Mouse (Mus musculus) left cerebral cortex, postnatal 14 days (tissue): ENCODE measurements at regions not wholly inside any gene's neighbourhood (a gene's known extent, or its start where the extent isn't known, plus 50 kb on each side); places are given as distances from the start of the nearest gene placed in this dataset.

Experiments used
- DNase-seq, 2 experiments: peaks; one replicate each; pipeline ENCODE4 v3.0.0; 2021 to 2022; ENCODE audit warnings: low spot score in 2 of 2, mixed read lengths in 1 of 2
- intact Hi-C: fragments of 180-260 bp; cut with DNase I; formaldehyde crosslinking; loops from one replicate; pipeline ENCODE4 v1.15.1; 2025

DNA sequence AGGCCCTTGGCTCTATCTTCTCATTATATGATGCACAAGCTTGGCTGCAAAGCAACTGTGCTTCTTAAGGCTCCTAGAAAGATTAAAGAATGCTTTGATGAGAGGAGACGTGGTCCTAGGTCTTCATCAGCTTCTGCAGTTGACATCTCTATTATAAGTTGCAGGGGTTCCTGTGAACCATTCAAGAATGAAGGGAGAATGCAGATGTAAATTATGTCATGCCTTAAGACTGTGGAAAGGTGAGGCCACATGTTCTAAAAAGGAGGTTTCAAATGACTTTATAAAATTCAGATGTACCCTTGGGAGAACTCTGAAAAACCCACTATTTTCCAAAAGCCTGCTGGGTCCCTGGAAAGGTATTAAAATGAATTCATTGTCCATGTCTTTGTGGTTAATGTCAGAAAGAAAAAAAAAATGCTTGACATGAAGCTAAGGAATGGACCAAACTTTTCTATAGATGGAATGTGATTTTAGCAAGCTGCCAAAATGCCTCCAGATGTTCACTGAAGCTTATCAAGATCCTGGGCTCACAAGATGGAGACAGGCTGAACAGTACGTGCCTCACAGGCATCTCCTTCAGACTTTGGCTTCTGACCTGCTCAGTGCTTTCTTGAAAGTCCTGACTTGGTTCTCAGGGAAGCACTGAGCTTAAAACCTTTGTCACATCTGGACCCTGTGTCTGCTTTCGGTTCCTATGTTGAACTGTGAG, 483.8 kb upstream of the Kazn start:
- no peak for DNase-seq
- intact Hi-C loops: no loop called here

DNA sequence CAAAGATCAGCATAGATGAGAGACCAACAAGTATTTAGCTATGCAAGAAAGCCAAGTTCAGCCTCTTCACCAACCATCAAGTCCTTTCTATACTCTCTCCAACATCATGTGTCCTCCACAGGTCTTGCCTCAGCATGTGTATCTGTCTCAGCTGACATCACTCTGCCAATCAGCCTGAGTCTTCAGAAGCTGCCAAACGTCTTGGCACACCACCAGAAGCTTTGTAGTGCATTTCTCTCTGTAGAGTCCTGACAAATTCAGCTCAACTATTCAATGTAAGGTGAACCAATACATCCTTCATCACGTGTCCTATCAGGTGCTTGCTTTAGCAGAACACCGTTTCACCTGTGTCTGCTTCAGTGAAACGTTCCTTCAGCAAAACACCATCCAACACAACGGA, 462.4 kb upstream of the Kazn start:
- intact Hi-C loops: no loop called here

DNA sequence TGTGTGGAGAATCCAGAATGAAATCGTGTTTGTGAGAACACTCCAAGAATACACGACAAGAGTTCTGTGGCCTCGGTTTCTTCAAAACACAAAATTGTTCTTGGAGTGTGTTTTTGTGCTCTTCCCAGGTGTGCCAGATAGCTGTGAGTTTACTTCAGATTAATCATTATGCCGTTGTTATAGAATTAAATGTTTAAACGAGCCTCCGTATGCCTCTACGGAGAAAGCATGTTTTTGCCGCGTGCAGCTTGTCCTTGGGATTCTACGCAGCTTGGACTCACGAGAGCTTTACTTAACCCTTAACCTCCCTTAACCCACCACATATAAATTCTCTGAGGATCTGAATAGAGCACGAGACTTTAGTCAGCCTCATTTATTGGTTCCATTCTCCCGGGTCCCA, 455.7 kb upstream of the Kazn start:
- DNase-seq: no peak
- intact Hi-C loops: no loop called here

More for the DNA sequence above, 462.4 kb upstream of the Kazn start:
- no peak for DNase-seq

DNA sequence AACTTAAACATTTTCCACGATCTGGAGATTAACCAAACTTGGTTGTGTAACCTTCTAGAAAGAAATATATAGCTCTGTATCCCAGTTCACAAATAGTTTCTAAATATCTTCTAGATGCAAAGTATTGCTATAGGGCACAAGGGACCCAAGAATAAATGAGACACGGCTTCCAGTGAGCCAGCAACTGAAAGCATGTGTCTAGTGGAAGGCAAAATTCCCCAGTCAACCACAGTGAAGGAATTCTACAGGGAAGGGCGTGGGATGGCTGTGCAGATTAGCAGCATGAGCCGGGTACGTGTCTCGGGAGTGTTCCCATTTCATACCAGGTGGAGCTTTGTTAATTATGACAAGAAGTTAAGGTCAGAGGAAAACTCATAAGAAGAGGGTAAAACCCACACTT, 449.0 kb upstream of the Kazn start:
- intact Hi-C loops: no loop called here
- DNase-seq: no peak

DNA sequence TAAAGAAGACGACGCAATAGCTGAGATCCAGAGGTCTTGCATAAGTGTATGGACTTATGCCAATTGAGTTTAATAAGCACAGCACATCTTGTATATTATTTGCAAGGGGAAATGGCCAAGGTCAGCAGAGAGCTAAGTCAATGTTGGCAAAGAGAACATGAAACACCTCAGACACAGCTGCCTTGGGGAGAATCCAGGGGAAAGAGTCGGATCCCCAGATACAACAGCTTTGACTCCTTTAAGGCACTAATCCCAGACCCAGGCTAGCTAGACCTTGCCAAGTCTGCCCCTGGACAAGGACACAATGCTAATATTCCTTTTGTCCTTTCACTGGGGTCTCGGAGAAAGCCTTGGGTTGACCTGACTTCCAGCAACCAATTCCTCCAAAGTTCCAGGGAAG, 438.2 kb upstream of the Kazn start:
- DNase-seq: no peak
- intact Hi-C loops: no loop called here

DNA sequence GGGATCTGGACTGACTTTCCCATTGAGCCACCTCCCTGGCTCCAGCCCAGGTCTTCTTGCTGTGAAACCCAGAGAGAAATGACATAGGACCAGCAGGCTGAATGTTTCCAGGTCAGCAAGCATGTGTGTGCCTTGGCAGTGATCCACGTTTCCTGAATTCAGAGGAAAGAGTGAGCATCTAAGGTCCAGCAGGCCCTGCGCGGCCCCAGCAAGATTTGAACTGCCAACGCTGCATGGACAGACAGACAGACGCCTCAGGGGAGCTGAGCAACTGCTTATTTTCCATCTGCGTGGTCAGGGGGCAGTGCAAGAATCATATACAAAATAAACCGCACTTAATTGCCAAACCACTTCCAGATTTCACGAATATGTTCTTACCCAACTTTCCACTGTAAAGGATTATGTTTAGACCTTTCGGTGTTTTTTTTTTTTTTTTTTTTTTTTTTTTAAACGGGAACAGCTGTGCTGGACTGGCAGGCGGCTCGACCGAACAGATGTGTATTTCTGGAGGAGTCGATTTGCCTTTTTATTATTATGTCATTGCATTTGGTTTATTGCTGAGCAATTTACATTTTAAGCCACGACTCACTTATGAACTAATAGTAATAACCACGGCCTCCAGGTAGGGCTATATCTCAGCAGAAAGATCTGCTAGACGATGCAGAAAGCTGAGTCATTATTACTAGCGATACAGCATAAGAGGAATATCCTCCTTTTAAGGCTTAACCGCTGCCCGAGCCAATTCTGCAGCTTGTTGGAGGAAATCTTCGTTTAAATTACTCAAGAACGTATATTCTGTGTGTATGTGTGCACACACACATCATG, 435.7 kb upstream of the Kazn start:
- intact Hi-C loops: no loop called here
- no peak for DNase-seq

DNA sequence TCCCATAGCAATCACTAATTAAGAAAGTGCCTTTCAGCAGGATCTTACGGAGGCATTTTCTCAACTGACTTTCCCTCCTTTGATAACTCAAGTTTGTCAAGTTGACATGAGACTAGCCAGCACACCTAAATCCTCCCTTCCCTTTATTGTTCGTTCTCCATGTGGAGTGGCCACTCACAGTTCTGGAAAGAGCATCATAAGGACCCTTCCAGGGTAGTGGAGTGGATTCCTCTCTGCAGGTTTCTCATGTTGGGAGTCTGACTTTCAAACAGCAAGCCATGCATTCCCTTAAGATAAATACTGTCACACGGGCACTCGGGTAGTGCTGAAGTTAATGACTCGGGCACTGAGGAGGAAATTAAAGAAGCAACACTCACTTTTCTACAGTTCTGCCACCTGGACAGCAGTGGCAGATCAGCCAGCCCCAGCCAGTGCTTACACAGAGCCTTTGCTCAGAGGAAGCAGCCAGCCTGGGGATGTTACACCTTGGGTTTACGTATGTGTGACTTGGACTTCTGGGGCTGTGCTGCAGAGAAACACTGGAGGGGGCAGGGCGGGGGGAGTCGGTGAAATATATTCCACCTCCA, 432.8 kb upstream of the Kazn start:
- intact Hi-C loops: no loop called here
- no peak for DNase-seq

DNA sequence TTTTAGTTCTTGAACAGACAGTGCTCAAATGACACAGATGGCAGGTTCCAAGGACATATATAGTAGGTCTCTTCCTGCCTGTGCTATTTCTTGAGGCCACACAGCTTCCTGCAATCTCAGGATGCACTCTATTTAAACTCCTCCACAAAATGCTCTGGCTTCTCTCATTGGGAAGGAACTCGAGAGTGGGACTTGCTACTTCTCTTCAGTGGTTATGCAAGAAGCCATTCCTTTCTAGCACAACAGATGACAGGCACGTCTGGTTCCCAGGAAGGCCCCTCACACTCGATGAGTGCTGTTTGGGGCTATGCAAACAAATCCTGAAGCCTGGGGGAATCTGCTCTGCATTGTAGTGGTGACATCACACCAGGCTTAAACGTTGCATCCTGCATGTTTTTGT, 425.6 kb upstream of the Kazn start:
- intact Hi-C loops: no loop called here
- DNase-seq: peak; percentile 32 to 60

DNA sequence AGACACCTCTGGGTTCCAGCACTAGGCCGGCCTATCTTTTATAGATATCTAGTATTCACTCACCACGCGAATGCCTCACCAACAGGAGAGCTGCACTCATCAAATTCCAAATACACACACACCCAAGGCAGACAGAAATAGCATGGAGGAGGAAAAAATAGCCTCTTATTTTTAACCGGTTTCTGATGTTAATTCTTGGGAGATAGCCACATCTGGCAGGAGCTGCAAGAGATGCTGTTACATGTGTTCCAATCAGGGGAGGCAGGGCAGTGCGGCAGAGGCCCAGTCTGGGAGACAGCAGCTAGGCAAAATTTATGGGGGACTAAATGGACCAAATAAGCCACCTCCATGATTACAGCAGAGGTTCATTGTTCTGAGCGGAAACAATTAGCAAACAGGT, 419.0 kb upstream of the Kazn start:
- intact Hi-C loops: no loop called here
- DNase-seq: no peak

DNA sequence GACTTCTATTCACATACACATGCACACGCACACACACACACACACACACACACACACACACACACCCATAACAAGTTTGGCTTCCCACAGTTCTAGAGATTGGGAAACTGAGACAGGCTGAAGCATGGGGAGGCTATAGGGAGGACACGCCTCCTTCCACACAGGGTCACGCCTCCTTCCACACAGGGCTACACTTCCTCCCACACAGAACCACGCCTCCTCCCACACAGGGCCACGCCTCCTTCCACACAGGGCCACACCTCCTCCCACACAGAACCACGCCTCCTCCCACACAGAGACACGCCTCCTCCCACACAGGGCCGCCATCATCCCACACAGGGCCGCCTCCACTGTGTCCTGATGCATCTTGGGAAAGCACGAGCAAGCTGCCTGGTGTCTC, 401.9 kb upstream of the Kazn start:
- intact Hi-C loops: no loop called here
- DNase-seq: no peak

DNA sequence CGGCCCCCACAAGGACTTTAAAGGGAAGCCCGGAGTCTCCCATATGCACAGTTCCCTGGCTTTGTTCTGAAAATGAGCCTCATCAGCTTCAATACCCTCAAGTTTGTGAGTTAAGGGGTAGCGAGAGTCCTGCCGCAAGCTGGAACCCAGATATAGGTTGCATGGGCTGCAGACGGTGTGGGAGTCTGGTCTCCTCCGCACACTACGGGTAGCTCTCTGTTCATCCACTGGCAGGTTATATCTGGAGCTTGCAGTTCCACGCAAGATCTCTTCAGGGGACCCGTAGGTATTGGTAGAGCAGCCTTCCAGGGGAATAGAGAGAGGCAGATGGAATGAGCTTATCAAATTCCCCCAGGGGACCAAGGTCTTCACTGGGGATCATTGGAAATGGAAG, 400.1 kb upstream of the Kazn start:
- intact Hi-C loops: no loop called here
- DNase-seq: peak in 1 of 2 experiments; percentile 30

DNA sequence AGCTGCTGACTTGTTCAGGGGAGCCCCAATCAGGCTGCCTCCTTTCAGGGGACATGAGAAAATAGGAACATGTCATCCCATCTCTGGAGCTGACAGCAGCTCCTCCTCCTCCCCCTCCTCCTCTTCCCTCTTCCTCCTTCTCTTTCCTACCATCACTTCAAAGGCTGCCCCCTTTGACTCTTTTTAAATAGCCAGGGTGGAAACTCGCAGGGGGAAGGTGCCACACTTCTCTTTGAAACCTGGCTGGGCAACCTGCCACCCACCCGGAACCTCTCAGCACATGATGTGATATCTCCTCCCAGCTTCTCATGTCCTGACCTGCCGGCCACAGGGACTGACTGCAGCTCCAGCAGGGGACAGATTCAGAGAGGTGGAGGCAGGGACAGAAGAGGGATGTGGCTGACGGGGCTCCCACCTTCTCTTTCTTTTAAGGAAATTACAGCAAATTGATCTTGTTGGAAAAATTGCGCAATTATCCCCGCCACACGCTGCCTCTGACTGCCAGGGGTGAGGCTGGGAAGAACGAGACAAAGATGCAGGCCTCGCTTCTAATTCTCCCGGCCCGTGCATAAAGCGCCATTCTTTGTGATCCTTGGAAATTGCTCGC, 399.6 kb upstream of the Kazn start:
- intact Hi-C loops: no loop called here
- no peak for DNase-seq

DNA sequence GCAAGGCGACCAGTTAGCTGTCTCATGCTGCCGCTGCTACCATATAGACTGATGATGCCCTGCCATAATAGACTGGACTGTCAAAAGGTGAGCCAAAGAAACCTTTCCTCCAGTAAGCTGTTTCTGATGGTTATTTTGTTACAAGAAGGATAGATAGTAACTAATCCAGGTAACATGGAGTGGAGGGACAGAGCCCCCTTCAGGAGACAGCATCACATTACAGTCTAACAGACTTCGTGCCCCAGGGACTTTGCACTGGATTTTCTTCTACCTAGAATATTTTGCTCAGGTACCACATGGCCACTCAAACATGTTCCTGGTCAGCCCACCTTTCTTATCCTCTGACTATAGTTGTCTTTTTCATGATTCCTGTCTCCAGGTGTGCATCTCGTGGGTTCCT, 398.9 kb upstream of the Kazn start:
- DNase-seq: no peak
- intact Hi-C loops: no loop called here

DNA sequence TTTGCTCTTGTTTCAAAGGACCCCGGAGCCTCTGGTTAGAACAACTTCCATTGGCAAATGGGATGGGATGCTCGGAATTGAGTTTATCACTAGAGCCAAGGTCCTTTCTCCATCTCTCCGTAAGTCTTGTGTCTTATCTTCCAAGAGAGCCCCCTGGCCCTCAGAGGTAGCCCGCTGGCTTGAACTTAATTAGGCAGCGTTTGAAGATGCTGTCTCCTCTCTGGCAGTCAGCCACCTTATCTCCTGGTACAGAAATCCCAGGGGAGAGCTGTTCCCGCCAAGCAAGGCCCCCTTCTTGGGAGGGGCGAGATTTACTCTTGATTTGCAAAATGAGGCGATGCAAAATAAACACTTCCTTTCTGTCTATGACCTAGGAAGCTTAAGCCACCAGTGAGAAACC, 395.2 kb upstream of the Kazn start:
- no peak for DNase-seq
- intact Hi-C loops: no loop called here

DNA sequence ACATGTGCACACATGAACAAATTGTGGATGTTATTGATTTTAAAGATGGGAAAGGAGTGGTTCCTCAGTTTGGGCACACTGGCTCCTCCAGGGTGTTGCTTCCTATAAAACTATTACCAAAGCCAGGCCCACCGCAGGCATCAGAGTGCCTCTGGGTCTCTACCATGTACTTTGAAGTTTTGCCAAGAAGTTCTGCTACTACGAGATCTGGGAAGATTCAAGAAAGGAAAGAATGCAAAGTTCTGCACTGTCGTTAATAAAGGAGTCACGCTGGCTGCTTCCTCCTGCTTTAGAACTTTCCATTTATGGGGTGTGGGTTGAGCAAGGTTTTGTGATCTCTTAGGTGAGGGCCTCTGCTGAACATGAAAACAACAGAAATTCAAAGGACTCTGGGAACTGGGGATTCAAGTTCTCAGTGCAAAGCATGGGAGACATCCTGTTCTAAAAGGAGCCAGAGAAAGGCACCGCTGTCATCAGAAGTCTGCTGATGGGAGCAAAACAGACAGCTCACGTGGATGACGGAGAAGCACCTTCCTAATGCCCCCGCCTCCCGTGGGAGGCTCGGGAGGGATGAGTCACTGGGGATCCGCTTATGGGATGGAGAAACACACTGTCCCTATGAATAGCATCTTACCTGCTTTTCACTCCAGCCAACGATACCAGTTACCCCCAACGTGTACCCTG, 394.6 kb upstream of the Kazn start:
- DNase-seq: peak in 1 of 2 experiments; percentile 19
- intact Hi-C loops: no loop called here

DNA sequence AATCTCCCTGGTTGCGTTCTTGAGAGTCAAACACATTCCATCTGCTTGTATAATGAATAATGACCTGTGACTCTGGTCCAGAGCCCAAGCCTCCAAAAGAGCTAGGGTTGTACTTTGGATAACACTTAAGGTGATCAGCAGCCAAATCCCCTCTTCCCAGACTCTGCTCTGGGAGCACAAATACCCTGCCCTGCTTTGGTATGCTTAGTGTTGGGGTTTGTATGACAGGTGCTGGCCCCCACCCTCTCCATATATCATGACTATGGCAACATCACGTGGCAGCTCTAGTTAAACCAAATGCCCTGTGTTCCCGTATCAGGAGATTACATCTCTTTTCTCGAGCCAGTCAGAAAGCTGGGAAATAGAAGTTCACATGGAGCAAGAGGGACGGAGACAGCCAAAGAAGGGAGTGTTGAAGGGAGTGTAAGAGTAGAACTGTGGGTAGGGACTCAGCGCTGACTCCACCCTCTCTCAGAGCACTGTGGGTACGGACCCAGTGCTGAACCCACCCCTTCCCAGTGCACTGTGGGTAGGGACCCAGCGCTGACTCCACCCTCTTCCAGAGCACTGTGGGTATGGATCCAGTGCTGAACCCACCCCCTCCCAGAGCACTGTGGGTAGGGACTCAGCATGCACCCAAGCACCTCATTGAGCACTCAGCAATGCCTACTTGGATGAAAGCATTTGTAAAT, 387.4 kb upstream of the Kazn start:
- intact Hi-C loops: no loop called here
- DNase-seq: no peak

DNA sequence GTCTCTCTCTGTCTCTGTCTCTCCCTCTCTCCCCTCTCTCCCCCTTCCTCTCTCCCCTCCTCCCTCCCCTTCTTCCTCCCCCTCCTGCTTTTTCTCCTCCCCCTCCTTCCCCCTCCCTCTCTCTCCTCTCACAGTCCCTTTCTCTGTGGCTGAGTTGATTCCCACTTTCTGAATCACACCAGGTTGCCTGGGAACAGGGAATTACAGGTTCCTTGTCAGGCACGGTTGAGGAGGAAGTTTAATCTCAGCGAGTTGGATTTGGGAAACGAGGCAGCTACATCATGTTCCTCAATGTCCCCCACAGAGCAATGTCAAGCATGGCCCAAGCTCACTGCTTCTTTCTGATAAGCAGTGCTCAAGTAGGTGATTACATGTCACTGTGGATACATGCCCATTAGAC, 386.3 kb upstream of the Kazn start:
- DNase-seq: peak; percentile 24 to 45
- intact Hi-C loops: no loop called here

DNA sequence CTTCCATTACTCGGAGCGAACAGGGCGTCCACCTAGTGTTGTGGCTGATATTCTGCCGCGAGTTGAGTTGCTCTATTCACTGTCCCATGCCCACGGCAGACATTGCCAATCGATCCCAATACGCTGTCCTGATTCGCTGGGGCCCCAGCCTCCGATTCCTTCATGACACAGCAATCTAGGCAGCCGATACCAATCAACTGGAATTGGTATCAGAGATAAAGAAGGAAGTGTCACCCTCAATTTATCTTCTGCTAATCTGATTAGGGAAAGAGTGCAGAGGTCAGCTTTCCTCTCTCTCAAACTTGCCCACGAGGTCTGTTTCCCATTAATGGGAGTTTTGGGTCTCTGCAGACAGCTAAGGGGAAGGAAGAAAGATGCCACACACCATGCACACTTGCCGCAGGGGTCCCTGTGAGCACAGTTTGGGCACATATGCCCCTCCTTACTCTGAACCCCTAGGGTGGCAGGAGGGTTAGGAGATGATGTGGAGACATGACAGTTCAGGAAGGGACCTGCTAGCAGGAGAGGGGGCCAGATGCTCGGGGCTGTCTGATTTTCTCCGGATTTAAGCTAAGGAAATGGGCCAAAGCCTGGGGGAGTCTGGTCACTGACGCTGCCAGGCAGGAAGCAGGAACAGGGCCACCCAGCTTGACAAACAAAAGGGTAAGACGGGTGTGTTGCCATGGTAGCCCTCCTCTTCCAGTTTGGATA, 383.1 kb upstream of the Kazn start:
- intact Hi-C loops: no loop called here
- no peak for DNase-seq

DNA sequence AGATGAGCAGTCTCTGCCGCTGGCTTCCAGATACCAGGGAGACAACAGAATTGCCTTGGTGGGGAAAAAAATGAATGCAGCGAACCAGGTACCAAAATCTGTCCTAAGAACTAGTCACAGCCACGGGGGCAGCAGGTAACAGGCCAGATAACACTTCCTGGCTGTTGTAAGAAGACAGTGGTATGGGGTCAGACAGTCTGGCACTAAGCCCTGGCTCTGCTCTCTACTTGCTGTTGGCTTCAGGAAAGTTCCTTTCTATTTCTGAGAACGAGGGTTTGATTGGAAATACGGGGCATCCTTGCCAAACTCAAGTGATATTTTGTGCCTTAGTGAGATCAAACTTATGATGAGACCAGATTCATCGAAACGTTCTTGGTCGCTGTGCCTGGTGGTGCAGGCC, 380.2 kb upstream of the Kazn start:
- no peak for DNase-seq
- intact Hi-C loops: no loop called here
